Mouse (Mus musculus) cerebellum, adult 2 months (tissue): ENCODE measurements around the gene Mrgpra6.

Source experiments
- CTCF ChIP-seq: fragments of 200-500 bp; IDR thresholded peaks from 2 replicates; pipeline ENCODE4 v1.5.1; 2011; ENCODE audit warnings: low read depth, mild to moderate bottlenecking, control low read depth, low read length, moderate library complexity, borderline replicate concordance; ENCODE audit not compliant: insufficient read depth
- POLR2A ChIP-seq: fragments of 200-500 bp; IDR thresholded peaks from 2 replicates; pipeline ENCODE4 v1.6.1; 2011; ENCODE audit warnings: low read length, control low read depth, borderline replicate concordance; ENCODE audit not compliant: insufficient read depth

GRCm38 (mm10) chr7:47195271-47195670 is 9.4 kb downstream of the Mrgpra6 start:
- no peak for TF ChIP-seq CTCF
- no peak for TF ChIP-seq POLR2A
